Mouse (Mus musculus) yolk sac, embryonic 10.5 days (tissue): ENCODE measurements around the gene Padi2.
A peak's percentile ranks its signal among the peaks of the same experiment; 100 is the strongest.

Experiments used
- DNase-seq: peaks from one replicate; pipeline ENCODE4 v3.0.0-alpha.2; 2017; ENCODE audit warnings: low spot score

Padi2 gene

DNA sequence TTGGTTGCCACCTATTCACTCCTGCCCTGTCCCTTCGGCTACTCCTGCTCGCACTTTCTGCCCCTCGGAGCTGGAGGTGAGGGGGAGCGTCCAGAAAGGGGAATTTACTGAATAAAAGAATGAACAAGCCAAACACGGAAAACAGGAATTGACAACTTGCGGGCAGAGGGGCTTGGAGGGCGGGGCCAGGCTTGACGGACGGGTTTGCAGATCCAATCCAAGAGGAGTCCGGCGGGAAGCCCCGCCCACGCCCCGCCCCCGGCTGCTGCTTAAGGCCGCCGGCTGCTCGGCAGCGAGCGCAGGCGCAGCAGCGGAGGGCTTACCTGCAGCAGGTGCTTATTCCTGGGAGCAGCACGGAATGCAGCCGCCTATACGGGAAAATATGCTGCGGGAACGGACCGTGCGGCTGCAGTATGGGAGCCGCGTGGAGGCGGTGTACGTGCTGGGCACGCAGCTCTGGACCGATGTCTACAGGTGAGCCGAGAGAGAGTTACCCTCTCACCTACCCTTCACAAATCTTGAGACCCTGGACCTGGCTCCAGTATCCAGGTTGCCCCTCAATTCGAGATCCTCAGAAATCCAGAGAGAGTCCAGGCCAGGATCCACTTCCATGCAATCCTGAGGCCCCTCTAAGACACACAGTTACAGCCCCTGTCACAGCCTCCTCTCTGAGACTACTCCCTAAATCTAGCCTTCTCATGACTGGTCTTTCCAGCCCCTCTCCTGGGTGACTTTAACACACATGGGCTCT is at the start of gene Padi2:
Gene Padi2, plus strand, starts transcription at position 269 of the 751 bp plus-strand sequence.
- DNase-seq = peak; percentile 80

DNA sequence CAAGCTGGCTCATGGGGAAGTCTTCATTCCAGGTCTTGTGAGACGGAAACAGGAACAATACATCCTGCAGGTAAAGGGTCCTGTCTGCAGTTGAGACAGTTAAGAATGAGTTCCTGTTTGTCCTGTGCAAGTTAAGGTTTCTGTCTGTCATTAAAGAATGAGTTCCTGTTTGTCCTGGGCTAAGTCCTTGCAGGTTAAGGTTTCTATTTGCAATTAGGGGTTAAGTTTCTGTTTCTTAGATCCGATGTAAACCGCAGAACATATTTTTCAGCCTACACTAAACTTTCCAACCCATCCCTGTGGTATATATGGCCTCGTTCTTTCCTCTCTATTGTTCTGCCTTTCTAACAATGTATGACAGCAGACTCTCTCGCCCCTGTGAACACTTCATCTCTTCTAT is 49.1 kb upstream of the Padi2 start:
- no peak for DNase-seq

DNA sequence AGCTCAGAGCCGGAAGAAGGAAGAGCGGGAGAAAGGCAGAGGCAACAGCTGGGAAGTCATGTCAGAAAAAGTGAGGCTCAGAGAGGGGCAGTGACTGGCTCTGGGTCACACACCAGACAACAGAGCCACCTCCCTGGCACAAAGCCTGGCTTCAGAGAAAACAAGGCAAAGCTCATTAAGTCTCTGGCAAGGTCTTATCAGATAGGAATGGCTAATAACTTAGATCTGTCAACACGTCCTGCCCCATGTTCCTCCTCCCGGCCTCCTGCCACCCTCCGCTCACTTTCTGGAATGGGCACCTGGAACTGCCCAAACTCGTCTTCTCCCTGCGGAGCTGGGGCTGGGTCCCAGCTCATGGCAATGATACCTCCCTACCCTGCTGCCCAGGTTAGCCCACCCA is 48.3 kb upstream of the Padi2 start:
- DNase-seq = no peak

DNA sequence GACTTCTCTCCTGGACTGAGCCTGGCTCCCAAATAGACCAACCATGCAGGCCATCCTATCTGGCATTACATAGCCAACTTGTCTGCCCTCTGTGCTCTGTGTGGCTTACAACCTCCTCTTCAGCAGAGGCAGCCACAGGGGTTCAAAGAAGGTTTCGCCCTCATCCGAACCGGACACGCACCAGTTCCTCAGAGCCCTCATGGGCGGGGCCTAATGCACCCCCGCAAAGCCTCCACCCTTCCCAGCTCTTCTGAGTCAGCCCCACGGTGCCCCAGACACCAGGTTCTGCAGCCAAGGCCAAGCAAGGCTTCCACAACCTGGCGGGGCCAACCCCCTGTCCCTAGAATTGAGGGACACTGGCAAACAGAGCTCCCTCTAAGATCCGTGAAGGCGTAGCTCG is 46.9 kb upstream of the Padi2 start:
- no peak for DNase-seq

DNA sequence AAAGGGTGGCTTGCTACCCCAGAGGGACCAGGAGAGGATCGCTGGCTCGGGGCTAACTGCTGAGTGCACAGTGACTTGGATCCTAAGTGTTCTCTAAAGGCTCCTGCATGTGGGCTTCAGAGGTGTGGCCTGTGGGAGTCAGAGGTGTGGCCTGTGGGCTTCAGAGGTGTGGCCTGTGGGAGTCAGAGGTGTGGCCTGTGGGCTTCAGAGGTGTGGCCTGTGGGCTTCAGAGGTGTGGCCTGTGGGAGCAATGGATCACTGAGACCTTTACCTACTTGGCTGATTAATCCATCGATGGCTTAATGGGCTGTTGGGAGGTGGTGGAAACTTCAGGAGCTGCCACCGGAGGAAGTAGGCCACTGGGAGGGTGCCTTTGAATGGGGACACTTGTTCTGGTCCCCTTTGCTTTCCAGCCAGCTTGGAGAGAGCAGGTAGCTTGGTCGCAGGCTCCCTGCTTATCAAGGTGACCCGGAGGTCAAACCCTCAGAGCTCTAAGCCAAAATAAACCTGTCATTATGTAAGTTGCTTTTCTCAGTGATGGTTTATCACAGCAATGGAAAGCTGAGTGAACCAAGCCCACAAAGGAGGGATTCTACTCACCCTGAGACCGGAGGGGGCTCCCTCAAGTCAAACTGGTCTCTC is 45.9 kb upstream of the Padi2 start:
- no peak for DNase-seq

DNA sequence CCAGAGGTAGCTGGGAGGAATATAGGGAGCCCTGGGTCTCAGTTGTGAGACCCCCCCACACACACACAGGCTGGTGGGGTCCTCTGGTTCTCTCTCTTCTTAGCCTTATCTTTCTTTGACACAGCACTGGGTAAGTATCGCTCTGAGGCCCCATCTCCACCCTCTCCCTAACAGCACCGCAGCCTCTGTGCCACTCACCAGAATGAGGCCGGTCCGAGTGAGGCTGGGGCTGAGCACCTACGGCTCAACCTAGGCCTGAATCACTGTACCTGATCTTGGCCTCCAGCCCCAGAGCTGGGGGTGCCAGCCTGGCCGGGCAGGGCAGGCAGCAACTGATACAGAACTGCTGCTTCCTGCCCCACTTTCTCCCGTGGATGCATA is 45.4 kb upstream of the Padi2 start:
- no peak for DNase-seq

DNA sequence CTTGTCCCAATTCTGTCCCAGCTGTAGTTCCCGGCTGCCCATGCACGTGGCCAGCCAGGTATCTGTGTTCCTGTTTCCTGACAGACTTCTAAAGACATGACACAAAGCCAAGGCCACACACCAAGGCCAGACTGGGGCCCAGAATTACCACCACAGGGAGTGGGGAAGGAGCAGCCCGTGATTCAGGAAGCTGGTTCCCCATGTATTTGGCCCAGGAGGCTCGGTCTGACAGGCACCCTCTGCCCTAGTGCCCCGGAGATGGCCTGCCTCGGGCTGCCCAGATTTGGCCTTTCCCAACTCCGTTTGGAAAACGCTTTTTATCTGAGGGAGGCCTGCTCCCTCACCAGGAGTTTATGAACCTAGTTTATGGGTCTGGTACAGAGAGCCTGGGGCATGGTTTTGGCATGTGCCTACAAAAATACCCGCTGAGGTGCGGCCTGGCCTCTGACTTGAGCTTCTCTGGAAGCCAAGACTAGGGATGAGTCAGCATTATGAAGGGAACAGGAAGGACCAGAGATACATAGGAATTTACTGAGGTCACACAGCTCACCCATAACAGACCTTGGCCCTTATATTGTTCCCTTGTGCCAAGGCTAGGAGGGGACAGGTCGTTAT is 44.0 kb upstream of the Padi2 start:
- DNase-seq = no peak

DNA sequence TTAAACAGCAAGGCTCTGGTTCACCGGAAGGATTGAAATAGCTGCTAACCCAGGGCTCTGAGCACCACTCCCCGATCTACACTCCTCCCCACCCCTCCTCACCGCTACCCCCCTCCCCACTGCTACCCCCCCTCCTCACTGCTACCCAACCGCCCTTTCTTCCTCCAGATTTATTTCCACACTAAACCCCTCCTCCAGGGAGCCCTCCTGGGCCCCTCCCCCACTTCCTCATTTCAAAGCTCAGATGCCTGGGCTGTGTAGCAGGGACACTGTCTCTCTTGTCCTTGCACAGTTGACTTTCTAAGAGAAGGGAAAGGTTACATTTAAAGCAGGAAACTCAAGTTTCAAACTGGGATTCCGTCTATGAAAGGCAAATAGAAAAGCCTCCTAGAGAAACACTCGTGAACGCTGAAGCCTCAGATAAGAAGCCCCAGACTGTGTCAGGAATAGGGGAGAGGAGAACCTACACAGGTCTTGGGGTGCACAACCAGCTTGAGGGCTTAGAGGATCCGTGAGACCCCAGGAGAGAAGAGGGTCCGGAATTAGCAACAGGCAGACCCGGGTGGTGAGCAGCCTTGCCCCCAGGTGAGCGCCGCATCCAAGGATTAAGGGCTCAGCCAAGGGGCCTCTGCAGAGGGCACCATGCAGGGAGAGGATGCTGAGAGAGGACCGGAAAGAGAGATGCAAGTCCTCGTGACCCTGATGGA is 37.5 kb upstream of the Padi2 start:
- DNase-seq = no peak

DNA sequence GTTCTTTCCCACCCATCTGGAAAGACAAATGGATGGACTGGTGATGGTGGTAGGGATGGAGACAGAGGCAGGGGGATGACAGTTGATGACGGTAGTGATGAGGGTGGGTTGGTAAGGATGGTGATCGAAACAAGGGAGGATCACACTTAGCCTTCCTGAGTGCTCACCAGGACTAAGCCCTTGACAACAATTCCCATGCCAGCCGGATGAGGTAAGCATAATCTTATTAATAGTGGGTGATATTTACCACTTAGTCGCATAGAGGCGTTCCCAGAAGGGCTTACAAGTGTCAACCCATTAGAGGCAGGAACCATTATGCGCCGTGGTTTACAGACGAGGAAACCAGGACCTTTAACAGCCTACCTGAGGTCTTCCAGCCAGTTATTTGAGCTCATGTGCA is 36.2 kb upstream of the Padi2 start:
- DNase-seq = no peak

DNA sequence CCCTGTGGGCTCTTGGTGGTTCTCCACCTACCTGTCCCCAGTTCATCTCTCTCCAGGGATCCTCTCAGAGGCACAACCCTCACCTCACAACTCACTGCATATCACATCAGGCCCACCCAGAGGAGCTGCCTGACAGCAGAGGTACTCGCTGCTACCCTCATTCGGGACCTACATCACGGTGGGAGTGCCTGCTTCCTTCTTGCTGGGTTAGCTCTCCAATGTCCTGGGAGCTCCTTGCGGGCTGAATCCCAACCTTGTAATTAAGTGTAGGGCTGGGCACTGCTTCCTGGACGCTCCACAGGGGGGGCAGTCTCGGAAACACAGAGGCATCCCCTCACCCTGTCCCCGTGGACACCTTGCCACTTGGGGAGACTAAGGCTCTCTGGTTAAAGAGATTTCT is 35.3 kb upstream of the Padi2 start:
- DNase-seq = no peak

DNA sequence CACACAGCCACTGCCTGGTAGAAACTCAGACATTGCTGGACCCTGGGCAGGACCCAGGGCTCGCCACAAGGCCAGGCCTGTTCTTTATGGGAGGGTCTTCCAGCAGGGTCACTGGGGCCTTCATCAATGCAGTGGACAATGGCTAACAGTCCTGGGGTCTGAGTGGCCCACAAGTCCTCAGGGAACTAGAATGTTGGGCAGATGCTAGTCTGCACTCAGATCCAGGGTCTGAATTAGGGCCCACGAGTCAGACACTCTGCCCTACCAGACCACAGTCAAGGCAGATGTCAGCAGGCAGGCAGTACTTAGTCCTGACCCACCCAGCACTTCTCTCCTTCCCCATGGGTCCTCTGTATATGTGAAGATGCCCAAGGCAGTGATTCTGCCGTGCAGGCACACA is 34.8 kb upstream of the Padi2 start:
- no peak for DNase-seq

DNA sequence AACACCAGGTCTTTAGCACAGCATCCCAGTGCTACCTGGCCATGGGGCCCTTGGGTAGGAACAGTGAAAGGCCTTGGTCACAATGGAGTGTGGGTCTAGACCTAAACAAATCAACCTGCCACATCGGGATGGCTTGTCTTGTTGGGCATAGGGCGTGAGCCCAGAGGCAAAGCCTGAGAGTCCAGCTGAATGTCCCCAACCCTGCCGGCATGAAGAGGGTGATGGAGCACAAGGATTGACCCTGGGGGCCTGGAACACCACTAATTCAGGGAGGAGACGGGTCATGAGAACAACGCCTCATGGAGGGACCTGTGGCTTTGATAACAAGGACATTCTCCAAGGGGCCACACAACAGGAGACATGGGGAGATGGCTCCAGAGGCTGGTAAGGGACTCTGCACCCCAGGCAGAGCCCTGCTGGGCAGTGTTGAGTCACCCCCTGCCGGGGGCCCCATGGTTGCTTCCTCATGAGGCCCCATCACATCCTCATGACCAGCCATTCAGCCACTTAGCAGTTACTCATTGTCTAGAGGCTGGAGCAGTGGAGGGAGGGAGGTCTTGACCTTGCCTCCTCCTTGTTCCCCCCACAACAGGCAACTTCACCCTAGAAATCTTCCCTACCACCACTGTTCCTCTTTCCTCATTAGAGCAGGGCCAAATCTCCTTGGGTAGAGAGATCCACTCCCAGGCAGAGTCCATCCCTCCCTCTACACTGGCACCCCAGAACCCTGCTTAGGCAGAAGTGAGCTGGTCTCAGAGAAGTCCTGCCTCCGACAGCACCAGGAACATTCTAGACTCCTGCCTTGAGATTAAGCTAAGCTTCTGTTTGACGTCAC is 34.1 kb upstream of the Padi2 start:
- no peak for DNase-seq

DNA sequence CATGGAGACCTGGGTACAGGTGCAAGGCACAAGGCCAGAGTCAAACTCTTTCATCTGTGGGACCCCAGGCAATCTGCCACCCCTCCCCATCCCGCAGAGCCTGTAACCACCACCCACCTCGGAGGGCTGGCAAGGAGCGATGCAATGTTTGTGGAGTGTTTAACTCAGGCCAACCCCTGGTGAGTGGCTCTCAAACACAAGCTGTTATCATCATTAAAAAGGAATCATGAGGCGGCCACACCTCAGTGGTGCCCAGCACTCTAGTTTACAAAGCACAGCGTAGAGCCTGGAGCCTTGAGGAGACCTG is 33.5 kb upstream of the Padi2 start:
- DNase-seq = no peak

DNA sequence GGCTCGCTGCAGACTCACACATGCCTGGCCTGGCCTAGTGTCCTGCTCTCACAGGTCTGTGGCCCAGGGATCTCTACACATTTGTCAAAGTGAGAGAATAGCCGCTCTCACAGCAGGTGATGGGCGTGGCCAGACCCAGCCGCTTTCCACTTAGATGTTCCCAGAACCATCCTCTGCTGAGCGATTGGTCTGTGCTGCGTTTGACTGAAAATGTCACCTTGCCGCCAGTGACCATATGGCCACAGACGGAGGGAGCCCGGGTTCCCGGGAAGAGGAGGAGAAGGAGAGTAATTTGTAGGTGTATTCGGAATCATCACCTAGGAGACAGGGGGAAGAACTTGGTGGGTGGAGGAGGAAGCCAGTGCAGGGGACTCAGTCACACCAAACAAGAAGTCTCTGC is 33.1 kb upstream of the Padi2 start:
- DNase-seq = no peak

DNA sequence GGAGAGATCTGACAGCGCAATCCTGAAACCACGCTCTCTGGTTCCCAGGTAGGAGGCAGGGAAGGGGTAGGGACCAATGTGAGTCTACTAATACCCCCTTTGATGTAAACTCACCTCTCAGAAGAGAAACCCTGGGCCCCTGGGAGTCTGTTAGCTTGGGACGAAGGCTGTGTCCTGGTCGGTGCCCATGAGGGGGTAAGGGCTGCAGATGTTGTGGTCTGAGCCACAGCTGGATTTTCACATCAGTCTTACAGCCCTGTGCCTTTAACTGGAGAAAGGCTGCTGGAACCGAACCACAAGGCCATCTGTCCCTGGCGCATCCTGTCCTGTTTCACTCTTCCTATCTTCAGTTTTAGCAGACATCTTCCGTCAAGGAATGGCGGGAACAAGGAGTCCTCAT is 30.0 kb upstream of the Padi2 start:
- DNase-seq = no peak

DNA sequence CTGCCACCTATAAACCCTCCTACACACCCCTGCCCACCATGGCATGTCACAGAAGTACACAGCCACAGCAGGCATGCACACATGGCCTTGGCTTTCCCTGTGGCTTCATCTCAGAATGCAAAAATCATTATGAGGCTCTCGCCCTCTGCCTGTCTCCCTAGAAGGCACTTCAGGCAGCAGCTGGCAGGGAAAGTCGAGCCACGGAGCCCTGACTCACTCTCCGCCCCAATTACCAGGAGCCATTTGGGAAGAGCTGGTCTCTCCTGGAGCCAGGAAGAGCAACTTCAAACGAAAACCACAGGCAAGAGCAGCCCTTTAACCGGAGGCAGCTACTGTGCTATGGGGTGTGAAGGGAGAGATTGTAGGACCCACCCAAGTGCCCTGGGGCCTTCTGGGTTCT is 29.5 kb upstream of the Padi2 start:
- no peak for DNase-seq

DNA sequence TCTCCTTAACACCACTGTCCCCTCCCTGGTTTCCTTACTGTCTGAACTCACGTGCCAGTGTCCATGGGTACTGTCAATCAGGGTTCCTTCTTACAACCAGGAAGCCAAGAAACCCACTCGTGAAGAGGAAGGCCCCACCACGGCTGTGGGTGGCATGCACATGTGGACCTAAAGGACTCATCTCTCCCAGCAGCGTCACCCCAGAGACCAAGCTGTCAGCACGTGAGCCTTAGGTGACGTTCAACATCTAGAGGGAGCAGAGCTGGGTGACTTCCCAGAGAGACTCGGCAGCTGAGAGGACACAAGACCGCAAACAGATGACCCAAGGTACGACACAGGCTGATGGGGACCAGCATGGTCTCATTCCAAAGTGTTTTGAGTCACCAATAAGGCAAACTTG is 28.7 kb upstream of the Padi2 start:
- DNase-seq = no peak

DNA sequence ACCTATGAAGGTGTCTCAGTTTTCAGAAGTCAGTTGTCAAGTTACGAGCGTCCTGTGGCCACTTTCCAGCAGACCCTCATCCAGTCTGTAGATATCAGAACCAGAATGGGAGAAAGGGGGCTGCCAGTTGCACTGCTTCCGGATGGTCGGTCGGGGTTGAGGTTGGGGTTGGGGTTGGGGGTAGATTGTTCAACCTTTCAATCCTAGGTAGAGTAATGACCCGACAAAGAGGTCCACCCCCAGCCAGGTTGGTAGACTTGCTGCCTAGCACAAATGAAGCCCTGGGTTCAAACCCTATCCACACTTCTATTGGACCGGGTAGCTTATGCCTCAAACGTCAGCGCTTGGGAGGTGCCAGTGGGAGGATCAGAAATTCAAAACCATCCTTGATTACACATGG is 27.5 kb upstream of the Padi2 start:
- no peak for DNase-seq

DNA sequence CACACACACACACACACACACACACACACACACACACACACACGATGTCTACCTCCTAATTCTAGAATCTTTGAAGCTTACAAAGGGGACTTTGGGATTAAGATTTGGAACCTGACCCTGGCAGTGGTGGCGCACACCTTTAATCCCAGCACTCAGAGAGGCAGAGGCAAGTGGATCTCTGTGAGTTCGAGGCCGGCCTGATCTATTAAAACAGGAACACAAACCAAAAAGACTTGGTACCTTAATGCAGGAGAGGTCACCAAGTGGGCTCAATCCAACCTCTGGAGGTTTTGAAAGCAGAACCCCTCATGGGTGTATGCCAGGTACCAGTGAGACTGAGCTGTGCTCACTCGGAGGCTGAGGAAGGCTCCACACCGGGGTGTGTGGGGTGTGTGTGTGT is 27.0 kb upstream of the Padi2 start:
- DNase-seq = no peak

DNA sequence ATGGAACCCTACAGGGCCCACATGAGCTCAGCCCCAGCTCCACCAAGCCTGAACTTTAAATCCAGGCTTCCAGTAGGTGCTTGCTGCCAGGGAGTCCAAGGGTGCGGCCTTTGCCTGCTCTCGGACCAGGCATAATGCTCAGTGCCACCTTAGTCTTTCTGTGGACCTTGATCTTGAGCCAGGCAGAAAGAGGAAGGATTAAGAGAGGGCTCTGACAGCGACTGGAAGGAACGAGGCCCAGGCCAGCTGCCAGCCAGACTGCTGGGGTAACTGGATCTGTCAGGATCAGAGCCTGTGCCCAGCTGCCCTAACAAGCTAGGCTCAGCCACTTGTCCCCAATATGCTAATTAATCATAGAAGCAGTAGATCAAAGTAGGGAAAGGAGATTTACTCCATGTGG is 26.4 kb upstream of the Padi2 start:
- DNase-seq = no peak

DNA sequence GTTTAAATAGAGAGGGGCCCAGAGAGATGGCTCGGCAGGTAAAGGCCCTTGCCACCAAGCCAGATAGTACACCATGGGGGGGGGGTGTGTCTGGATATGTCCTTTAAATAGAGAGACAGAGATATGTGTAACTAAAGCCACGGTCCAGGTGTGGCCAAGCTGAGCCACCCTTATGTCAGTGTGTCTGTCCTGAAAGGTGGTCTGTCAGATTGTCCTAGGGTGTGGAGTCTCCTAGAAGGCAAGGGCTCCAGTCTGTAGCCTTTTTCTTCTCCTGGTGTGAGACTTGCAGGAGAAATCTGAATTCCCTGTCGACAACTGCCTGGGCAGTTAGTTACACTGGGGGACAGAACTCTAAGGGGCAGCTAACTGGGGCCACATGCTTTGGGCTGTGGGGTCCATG is 25.9 kb upstream of the Padi2 start:
- no peak for DNase-seq

DNA sequence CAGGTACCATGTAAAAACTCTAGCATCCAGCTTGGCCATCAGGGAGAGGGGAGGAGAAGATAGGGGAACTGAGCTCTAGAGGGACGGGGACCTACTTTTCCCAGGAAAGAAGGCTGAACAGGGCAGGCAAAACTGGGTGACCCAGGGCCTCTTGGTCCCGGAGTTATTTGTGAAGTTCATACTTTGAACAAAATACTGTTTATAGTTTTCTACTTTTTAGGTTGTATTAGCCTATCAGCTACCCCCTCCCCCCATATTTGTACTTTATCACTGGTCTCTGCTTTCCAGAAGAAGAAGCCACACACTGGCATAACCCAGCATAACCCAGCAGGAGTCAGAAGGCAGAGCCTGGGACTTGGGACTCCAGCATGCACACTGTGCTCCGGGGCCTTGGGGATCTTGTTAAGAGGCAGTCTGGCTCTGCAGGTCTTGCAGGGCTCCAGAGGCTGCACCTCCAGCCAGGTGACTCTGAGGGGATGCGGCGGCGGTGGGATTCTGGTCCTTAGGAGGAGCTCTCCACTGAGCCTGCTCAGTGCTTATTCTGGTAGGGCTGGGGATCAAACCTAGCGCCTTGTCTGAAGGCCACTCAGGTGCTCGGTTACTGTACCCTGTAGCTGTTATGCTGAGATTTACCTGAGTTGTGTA is 25.0 kb upstream of the Padi2 start:
- no peak for DNase-seq
